Mouse (Mus musculus) brain, embryonic 14.5 days (tissue): Measurements from ENCODE around the gene Atp1b3.

ENCODE experiments used
- CTCF ChIP-seq: fragments of 200-500 bp; IDR thresholded peaks from 2 replicates; pipeline ENCODE4 v1.5.1; 2012; ENCODE audit warnings: inconsistent platforms, mild to moderate bottlenecking, moderate library complexity, borderline replicate concordance; ENCODE audit not compliant: insufficient read depth, insufficient read length; ENCODE audit errors: extremely low read depth
- POLR2A ChIP-seq: fragments of 200-500 bp; IDR thresholded peaks from 2 replicates; pipeline ENCODE4 v1.6.1; 2012; ENCODE audit warnings: mild to moderate bottlenecking, inconsistent platforms, borderline replicate concordance; ENCODE audit not compliant: poor library complexity, insufficient read depth, insufficient read length, severe bottlenecking; ENCODE audit errors: extremely low read depth

DNA sequence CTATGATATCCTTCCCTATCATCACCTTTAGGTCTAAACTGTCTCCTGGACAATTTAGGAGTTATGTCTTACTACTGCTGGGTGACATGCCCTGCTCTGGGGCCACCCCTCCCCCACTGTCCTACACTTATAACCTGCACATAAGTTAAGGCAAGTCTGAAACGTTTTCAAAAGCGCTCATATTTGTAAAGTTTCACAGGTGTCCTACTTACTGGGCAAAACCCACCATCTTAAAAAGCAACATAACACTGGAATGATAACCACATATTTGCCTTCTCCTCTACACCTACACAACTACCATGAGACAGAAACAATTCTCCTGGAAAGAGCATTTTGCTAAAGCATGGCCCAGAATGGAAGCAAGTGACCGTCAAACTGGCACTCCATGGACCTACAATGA, 4.2 kb downstream of the Atp1b3 start:
- TF ChIP-seq CTCF (no peak), POLR2A (no peak)
